Mouse (Mus musculus): ENCODE results near the gene Galnt18. TPM values are rescaled to one million over a fixed set of nuclear protein-coding genes. Genes with fewer than 3 reads are reported as not detected.

Galnt18 gene
- polyA plus RNA-seq, 1 experiment, result 11.9 TPM

- H3K27me3 ChIP-seq (ENCODE audit: control insufficient read depth, insufficient read depth, insufficient read length), result no peaks in the 10 kb centered on the region
- TF ChIP-seq CTCF (IDR thresholded peaks at IDR 0.05; ENCODE audit: control insufficient read depth, insufficient read depth, insufficient read length), result no peak
- no peak for TF ChIP-seq FOSL1 (IDR thresholded peaks at IDR 0.05; ENCODE audit: insufficient read depth, low read length, poor library complexity, severe bottlenecking)
- no peak for TF ChIP-seq CEBPB (IDR thresholded peaks at IDR 0.05; ENCODE audit: low read depth)
- no peak for TF ChIP-seq MAX (IDR thresholded peaks at IDR 0.05)
- no peak for TF ChIP-seq USF1 (IDR thresholded peaks at IDR 0.05; ENCODE audit: low read depth)
- TF ChIP-seq MYOG (IDR thresholded peaks at IDR 0.05; ENCODE audit: control insufficient read depth, extremely low read depth, insufficient read length), result no peak
- TF ChIP-seq MYOD1 (IDR thresholded peaks at IDR 0.05; ENCODE audit: control insufficient read depth, insufficient read length, low read depth), result no peak
- no peak overlapping the region for H3ac ChIP-seq (ENCODE audit: control insufficient read depth, insufficient read length, low read depth)
- no peaks in the 10 kb centered on the region for H3K36me3 ChIP-seq (ENCODE audit: control insufficient read depth, insufficient read depth)
- H3K4me3 ChIP-seq (ENCODE audit: insufficient read depth, poor library complexity, severe bottlenecking), result no peak overlapping the region
- no peaks in the 10 kb centered on the region for H3K79me2 ChIP-seq (ENCODE audit: control insufficient read depth, insufficient read depth)
- no peaks in the 10 kb centered on the region for H3K79me3 ChIP-seq (ENCODE audit: low read depth)
These were observed 173.7 kb downstream of the Galnt18 start for GRCm38 (mm10) chr7:111606091-111606490.

GRCm38 (mm10) chr7:111605663-111606062 lies 174.1 kb downstream of the Galnt18 start:
- TF ChIP-seq CTCF (IDR thresholded peaks at IDR 0.05; ENCODE audit: control insufficient read depth, insufficient read depth, insufficient read length), result no peak
- TF ChIP-seq FOSL1 (IDR thresholded peaks at IDR 0.05; ENCODE audit: insufficient read depth, low read length, poor library complexity, severe bottlenecking), result no peak
- no peak for TF ChIP-seq CEBPB (IDR thresholded peaks at IDR 0.05; ENCODE audit: low read depth)
- no peak for TF ChIP-seq MAX (IDR thresholded peaks at IDR 0.05)
- no peak for TF ChIP-seq MYOG (IDR thresholded peaks at IDR 0.05; ENCODE audit: control insufficient read depth, extremely low read depth, insufficient read length)
- no peak for TF ChIP-seq USF1 (IDR thresholded peaks at IDR 0.05; ENCODE audit: low read depth)
- no peak for TF ChIP-seq MYOD1 (IDR thresholded peaks at IDR 0.05; ENCODE audit: control insufficient read depth, insufficient read length, low read depth)
- H3K36me3 ChIP-seq (ENCODE audit: control insufficient read depth, insufficient read depth), result no peaks in the 10 kb centered on the region
- H3K79me3 ChIP-seq (ENCODE audit: low read depth), result no peaks in the 10 kb centered on the region
- H3K4me3 ChIP-seq (ENCODE audit: insufficient read depth, poor library complexity, severe bottlenecking), result no peak overlapping the region
- H3ac ChIP-seq (ENCODE audit: control insufficient read depth, insufficient read length, low read depth), result no peak overlapping the region
- H3K79me2 ChIP-seq (ENCODE audit: control insufficient read depth, insufficient read depth), result no peaks in the 10 kb centered on the region
- H3K27me3 ChIP-seq (ENCODE audit: control insufficient read depth, insufficient read depth, insufficient read length), result no peaks in the 10 kb centered on the region

- H3ac ChIP-seq (ENCODE audit: control insufficient read depth, insufficient read length, low read depth), result no peak overlapping the region
- no peaks in the 10 kb centered on the region for H3K79me3 ChIP-seq (ENCODE audit: low read depth)
- no peak for TF ChIP-seq FOSL1 (IDR thresholded peaks at IDR 0.05; ENCODE audit: insufficient read depth, low read length, poor library complexity, severe bottlenecking)
- no peak for TF ChIP-seq CEBPB (IDR thresholded peaks at IDR 0.05; ENCODE audit: low read depth)
- TF ChIP-seq MAX (IDR thresholded peaks at IDR 0.05), result no peak
- no peak for TF ChIP-seq USF1 (IDR thresholded peaks at IDR 0.05; ENCODE audit: low read depth)
- no peak for TF ChIP-seq CTCF (IDR thresholded peaks at IDR 0.05; ENCODE audit: control insufficient read depth, insufficient read depth, insufficient read length)
- TF ChIP-seq MYOD1 (IDR thresholded peaks at IDR 0.05; ENCODE audit: control insufficient read depth, insufficient read length, low read depth), result no peak
- no peak for TF ChIP-seq MYOG (IDR thresholded peaks at IDR 0.05; ENCODE audit: control insufficient read depth, extremely low read depth, insufficient read length)
- no peaks in the 10 kb centered on the region for H3K27me3 ChIP-seq (ENCODE audit: control insufficient read depth, insufficient read depth, insufficient read length)
- no peak overlapping the region for H3K4me3 ChIP-seq (ENCODE audit: insufficient read depth, poor library complexity, severe bottlenecking)
- H3K36me3 ChIP-seq (ENCODE audit: control insufficient read depth, insufficient read depth), result no peaks in the 10 kb centered on the region
- no peaks in the 10 kb centered on the region for H3K79me2 ChIP-seq (ENCODE audit: control insufficient read depth, insufficient read depth)
These were observed 175.1 kb downstream of the Galnt18 start for GRCm38 (mm10) chr7:111604578-111605208.

GRCm38 (mm10) chr7:111603186-111603585 lies 176.6 kb downstream of the Galnt18 start:
- H3K36me3 ChIP-seq (ENCODE audit: control insufficient read depth, insufficient read depth), result no peaks in the 10 kb centered on the region
- H3K27me3 ChIP-seq (ENCODE audit: control insufficient read depth, insufficient read depth, insufficient read length), result no peaks in the 10 kb centered on the region
- H3K4me3 ChIP-seq (ENCODE audit: insufficient read depth, poor library complexity, severe bottlenecking), result no peak overlapping the region
- no peak overlapping the region for H3ac ChIP-seq (ENCODE audit: control insufficient read depth, insufficient read length, low read depth)
- no peaks in the 10 kb centered on the region for H3K79me2 ChIP-seq (ENCODE audit: control insufficient read depth, insufficient read depth)
- no peaks in the 10 kb centered on the region for H3K79me3 ChIP-seq (ENCODE audit: low read depth)
- TF ChIP-seq FOSL1 (IDR thresholded peaks at IDR 0.05; ENCODE audit: insufficient read depth, low read length, poor library complexity, severe bottlenecking) (no peak), CTCF (IDR thresholded peaks at IDR 0.05; ENCODE audit: control insufficient read depth, insufficient read depth, insufficient read length) (no peak), MYOG (IDR thresholded peaks at IDR 0.05; ENCODE audit: control insufficient read depth, extremely low read depth, insufficient read length) (no peak), USF1 (IDR thresholded peaks at IDR 0.05; ENCODE audit: low read depth) (no peak), CEBPB (IDR thresholded peaks at IDR 0.05; ENCODE audit: low read depth) (no peak), MYOD1 (IDR thresholded peaks at IDR 0.05; ENCODE audit: control insufficient read depth, insufficient read length, low read depth) (no peak), MAX (IDR thresholded peaks at IDR 0.05) (no peak)

GRCm38 (mm10) chr7:111601339-111602067 lies 178.3 kb downstream of the Galnt18 start:
- H3K36me3 ChIP-seq (ENCODE audit: control insufficient read depth, insufficient read depth), result no peaks in the 10 kb centered on the region
- H3K4me3 ChIP-seq (ENCODE audit: insufficient read depth, poor library complexity, severe bottlenecking), result no peak overlapping the region
- no peaks in the 10 kb centered on the region for H3K79me2 ChIP-seq (ENCODE audit: control insufficient read depth, insufficient read depth)
- H3ac ChIP-seq (ENCODE audit: control insufficient read depth, insufficient read length, low read depth), result no peak overlapping the region
- no peaks in the 10 kb centered on the region for H3K27me3 ChIP-seq (ENCODE audit: control insufficient read depth, insufficient read depth, insufficient read length)
- no peak for TF ChIP-seq MAX (IDR thresholded peaks at IDR 0.05)
- TF ChIP-seq FOSL1 (IDR thresholded peaks at IDR 0.05; ENCODE audit: insufficient read depth, low read length, poor library complexity, severe bottlenecking), result no peak
- TF ChIP-seq CTCF (IDR thresholded peaks at IDR 0.05; ENCODE audit: control insufficient read depth, insufficient read depth, insufficient read length), result no peak
- peak; percentile 66 for TF ChIP-seq MYOD1 (IDR thresholded peaks at IDR 0.05; ENCODE audit: control insufficient read depth, insufficient read length, low read depth)
- no peak for TF ChIP-seq USF1 (IDR thresholded peaks at IDR 0.05; ENCODE audit: low read depth)
- peak; percentile 44 for TF ChIP-seq CEBPB (IDR thresholded peaks at IDR 0.05; ENCODE audit: low read depth)
- no peak for TF ChIP-seq MYOG (IDR thresholded peaks at IDR 0.05; ENCODE audit: control insufficient read depth, extremely low read depth, insufficient read length)
- no peaks in the 10 kb centered on the region for H3K79me3 ChIP-seq (ENCODE audit: low read depth)

Measured in C2C12 (cell line).